Mouse (Mus musculus) heart, postnatal 36 days (tissue): Measurements from ENCODE around the gene Wbp2. TPM values are rescaled to one million over a fixed set of nuclear protein-coding genes. Genes with fewer than 3 reads are reported as not detected.

Experiments used
- DNase-seq, 2 experiments: peaks; one replicate each; pipeline ENCODE4 v3.0.0; 2021 to 2022
- intact Hi-C: fragments of 180-260 bp; cut with DNase I; formaldehyde crosslinking; loops from one replicate; pipeline ENCODE4 v1.15.1; 2025
- total RNA-seq, 2 experiments: library from RNA; stranded (reverse); gene quantifications; 2 replicates each; pipeline ENCODE4 v1.2.3; 2021

Wbp2 gene
- total RNA-seq, 2 experiments from 2014 or later, result 97.0 to 106 TPM

- DNase-seq, result peak in 1 of 2 experiments; percentile 19
- intact Hi-C loops, result no loop called here
These were observed 46.2 kb downstream of the Wbp2 start for GRCm38 (mm10) chr11:116040593-116040992.

- intact Hi-C loops, result no loop called here
- DNase-seq, result no peak
These were observed 49.0 kb downstream of the Wbp2 start for GRCm38 (mm10) chr11:116037826-116038225.

GRCm38 (mm10) chr11:116036671-116037070 lies 50.1 kb downstream of the Wbp2 start:
- no peak for DNase-seq
- intact Hi-C loops, result no loop called here

- intact Hi-C loops, result no loop called here
- no peak for DNase-seq
These were observed 52.2 kb downstream of the Wbp2 start for GRCm38 (mm10) chr11:116034584-116034983.

GRCm38 (mm10) chr11:116030898-116031845 lies 55.6 kb downstream of the Wbp2 start:
- intact Hi-C loops, result loop anchor here (1.0 to 2.0 kb wide), 2 partner anchors 55 to 100 kb away; partner anchors contain the start of genes Trim65 and Wbp2
- no peak for DNase-seq

- peak; percentile 96 to 98 for DNase-seq
- intact Hi-C loops, result loop anchor here (1.0 to 2.0 kb wide), 2 partner anchors 56 to 101 kb away; partner anchors contain the start of genes Trim65 and Wbp2
These were observed 56.5 kb downstream of the Wbp2 start, which contains the start of gene Unk for GRCm38 (mm10) chr11:116030088-116030897. Gene Unk, plus strand, starts transcription at chr11:116030322.

GRCm38 (mm10) chr11:116029086-116029865 lies 57.5 kb downstream of the Wbp2 start:
- intact Hi-C loops, result no loop called here
- no peak for DNase-seq

Other genes starting within 250 kb of the Wbp2 start
- under 1 TPM in 1 of 2 experiments, not detected in 1; 0.14 TPM for gene Myo15b, start 228.6 kb downstream of the Wbp2 start, total RNA-seq
- 10 to 100 TPM; 14.8 to 26.7 TPM for gene Smim5, start 187.0 kb downstream of the Wbp2 start, total RNA-seq
- under 1 TPM in 1 of 2 experiments, not detected in 1; 0.31 TPM for gene Smim6, start 175.0 kb downstream of the Wbp2 start, total RNA-seq
- 10 to 100 TPM; 17.2 to 20.7 TPM for gene Sap30bp, start 153.7 kb downstream of the Wbp2 start, total RNA-seq
- gene Recql5, start 153.5 kb downstream of the Wbp2 start, total RNA-seq, result 1 to 10 TPM; 6.7 to 8.9 TPM
- gene Itgb4, start 112.3 kb downstream of the Wbp2 start, total RNA-seq, result 1 to 10 TPM; 2.6 to 3.4 TPM
- gene Galk1, start 74.3 kb downstream of the Wbp2 start, total RNA-seq, result 10 to 100 TPM; 12.8 to 19.3 TPM
- 100 to 1,000 TPM; 136 to 158 TPM for gene H3f3b, start 59.0 kb downstream of the Wbp2 start, total RNA-seq
- gene Unk, start 56.7 kb downstream of the Wbp2 start, total RNA-seq, result 1 to 10 TPM; 8.0 to 8.4 TPM
- under 1 TPM; 0.41 to 0.42 TPM for gene Unc13d, start 9.0 kb downstream of the Wbp2 start, total RNA-seq
- gene Trim47, start 40.2 kb upstream of the Wbp2 start, total RNA-seq, result 10 to 100 TPM; 25.2 to 34.2 TPM
- 1 to 10 TPM; 7.4 to 7.6 TPM for gene Trim65, start 44.1 kb upstream of the Wbp2 start, total RNA-seq
- gene Mrpl38, start 51.9 kb upstream of the Wbp2 start, total RNA-seq, result 10 to 100 TPM; 62.9 to 63.4 TPM
- 10 to 100 TPM; 13.2 to 16.2 TPM for gene Fbf1, start 81.2 kb upstream of the Wbp2 start, total RNA-seq
- gene Ten1, start 111.9 kb upstream of the Wbp2 start, total RNA-seq, result 10 to 100 TPM; 10.5 to 20.1 TPM
- 100 to 1,000 TPM; 160 to 173 TPM for gene Acox1, start 112.0 kb upstream of the Wbp2 start, total RNA-seq
- gene Evpl, start 151.1 kb upstream of the Wbp2 start, total RNA-seq, result 1 to 10 TPM in 1 of 2 experiments, under 1 TPM in 1; 0.62 to 1.0 TPM
- gene Srp68, start 187.2 kb upstream of the Wbp2 start, total RNA-seq, result 10 to 100 TPM; 65.9 to 71.2 TPM
- not detected for gene Galr2, start 193.9 kb upstream of the Wbp2 start, total RNA-seq
- 10 to 100 TPM; 56.4 to 60.9 TPM for gene Exoc7, start 220.2 kb upstream of the Wbp2 start, total RNA-seq
- gene Foxj1, start 248.4 kb upstream of the Wbp2 start, total RNA-seq, result not detected